ENCODE assay signal across 24 mouse cellular contexts in the genomic region with DNA sequence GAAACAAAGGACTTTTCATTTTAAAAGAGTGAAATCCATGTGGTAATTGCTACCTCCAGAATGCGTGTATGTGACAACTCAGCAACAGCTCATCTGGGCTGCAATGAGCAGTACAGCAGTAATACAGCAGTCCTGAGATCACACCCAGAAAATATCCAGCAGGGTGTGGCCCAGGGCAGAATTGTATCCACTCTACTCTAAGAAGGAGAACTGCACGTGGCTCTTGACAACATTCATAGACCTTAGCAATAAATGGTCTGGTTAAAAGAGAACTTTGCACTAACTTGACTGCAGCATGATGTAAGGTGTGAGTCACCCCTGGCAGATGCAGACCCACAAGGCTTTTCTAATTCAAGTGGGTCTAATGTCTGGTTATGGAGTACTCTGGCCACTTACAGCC.
"Had no signal": no experiment of that assay in that cellular context is flagged by ENCODE, and none has a peak within 500 bp of the region (broad histone marks: within the 10 kb centered on the region; RNA-seq: fewer than 3 reads in every experiment).

No protein-coding gene starts in this region.

- H3K27me3 ChIP-seq: heart, embryonic 12.5 days; hindbrain, embryonic 12.5 days; limb, embryonic 13.5 days; limb, embryonic 15.5 days; liver, embryonic 12.5 days had no signal

- H3K9me3 ChIP-seq: heart, embryonic 10.5 days; heart, embryonic 12.5 days; hindbrain, embryonic 10.5 days; hindbrain, embryonic 12.5 days; limb, embryonic 13.5 days; limb, embryonic 15.5 days; liver, embryonic 12.5 days had no signal

- H3K9ac ChIP-seq: heart, embryonic 12.5 days; hindbrain, embryonic 12.5 days; hindbrain, embryonic 14.5 days; limb, embryonic 13.5 days; limb, embryonic 15.5 days; liver, embryonic 12.5 days; liver, embryonic 14.5 days had no signal

- H3K4me2 ChIP-seq: heart, embryonic 12.5 days; hindbrain, embryonic 12.5 days; hindbrain, embryonic 14.5 days; limb, embryonic 13.5 days; limb, embryonic 15.5 days; liver, embryonic 12.5 days had no signal

- H3K4me1 ChIP-seq: heart, embryonic 10.5 days; heart, embryonic 12.5 days; hindbrain, embryonic 10.5 days; hindbrain, embryonic 12.5 days; limb, embryonic 15.5 days; liver, embryonic 12.5 days had no signal

- H3K27ac ChIP-seq: gastrocnemius, adult 2 months; heart, embryonic 10.5 days; hindbrain, embryonic 10.5 days; hindbrain, embryonic 12.5 days; hindbrain, embryonic 14.5 days; limb, embryonic 13.5 days; limb, embryonic 15.5 days; liver, embryonic 12.5 days; liver, embryonic 14.5 days had no signal

- ATAC-seq: hindbrain, embryonic 16.5 days; inflammation-experienced regulatory T-cells, adult 6 months; liver, embryonic 12.5 days had no signal

- H3K36me3 ChIP-seq: heart, embryonic 10.5 days; heart, embryonic 12.5 days; hindbrain, embryonic 10.5 days; hindbrain, embryonic 12.5 days; limb, embryonic 13.5 days; limb, embryonic 15.5 days; liver, embryonic 12.5 days had no signal

- H3K4me3 ChIP-seq: gastrocnemius, adult 2 months; heart, embryonic 10.5 days; heart, embryonic 12.5 days; hindbrain, embryonic 10.5 days; hindbrain, embryonic 12.5 days; limb, embryonic 13.5 days; limb, embryonic 15.5 days; liver, embryonic 12.5 days had no signal

- DNase-seq: gastrocnemius, adult 2 months; gastrocnemius, postnatal 10 days; gastrocnemius, postnatal 25 days; heart, adult 18-20 months; heart, postnatal 10 days; heart, postnatal 4 days; kidney, adult 18-20 months; kidney, adult 8-10 months; kidney, postnatal 10 days; kidney, postnatal 36 days; layer of hippocampus, adult 9-11 months; layer of hippocampus, postnatal 36 days; left cerebral cortex, postnatal 4 days had no signal
